Mouse (Mus musculus): Measurements from ENCODE around the gene Olfr462.

The Olfr462 gene

GRCm38 (mm10) chr11:87847884-87848283, 44.2 kb downstream of the Olfr462 start:
- in situ Hi-C loops (cut with MboI): no loop called here

GRCm38 (mm10) chr11:87846968-87847600, 45.0 kb downstream of the Olfr462 start:
- in situ Hi-C loops (cut with MboI): no loop called here

GRCm38 (mm10) chr11:87841436-87841835, 50.6 kb downstream of the Olfr462 start:
- in situ Hi-C loops (cut with MboI): no loop called here

GRCm38 (mm10) chr11:87840676-87841075, 51.4 kb downstream of the Olfr462 start:
- in situ Hi-C loops (cut with MboI): no loop called here
